Mouse (Mus musculus) liver, adult 2 months (tissue): ENCODE results near the gene Ncoa6. TPM values are rescaled to one million over a fixed set of nuclear protein-coding genes. Genes with fewer than 3 reads are reported as not detected.

Experiments used
- DNase-seq: peaks from one replicate; pipeline ENCODE4 v3.0.0-alpha.2; 2011; ENCODE audit warnings: low read depth, low spot score; ENCODE audit errors: extremely low read depth
- H3K27ac ChIP-seq: fragments of 200-500 bp; replicated peaks from 2 replicates; pipeline ENCODE4 v1.5.1; 2012; ENCODE audit warnings: low read depth, mild to moderate bottlenecking, control low read depth, inconsistent platforms, low read length; ENCODE audit not compliant: insufficient read depth
- H3K27me3 ChIP-seq: fragments of 200-500 bp; 2 replicates; pipeline ENCODE4 v1.6.1; 2012; ENCODE audit warnings: mild to moderate bottlenecking, moderate library complexity, low read length, inconsistent platforms; ENCODE audit not compliant: control insufficient read depth, insufficient read depth
- H3K36me3 ChIP-seq: fragments of 200-500 bp; 2 replicates; pipeline ENCODE4 v1.6.1; 2012; ENCODE audit warnings: low read length, inconsistent platforms; ENCODE audit not compliant: control insufficient read depth, insufficient read depth
- H3K4me1 ChIP-seq: fragments of 200-500 bp; 2 replicates; pipeline ENCODE4 v1.6.1; 2011; ENCODE audit warnings: low read length; ENCODE audit not compliant: control insufficient read depth, insufficient read depth
- H3K4me3 ChIP-seq: fragments of 200-500 bp; 2 replicates; pipeline ENCODE4 v1.5.1; 2011; ENCODE audit warnings: low read depth, mild to moderate bottlenecking, control low read depth, low read length, moderate library complexity; ENCODE audit not compliant: insufficient read depth
- H3K79me2 ChIP-seq: fragments of 200-500 bp; 2 replicates; pipeline ENCODE4 v1.6.1; 2012; ENCODE audit warnings: inconsistent platforms, mild to moderate bottlenecking, low read length, moderate library complexity; ENCODE audit not compliant: control insufficient read depth, insufficient read depth
- H3K9ac ChIP-seq: fragments of 200-500 bp; 2 replicates; pipeline ENCODE4 v1.6.1; 2012; ENCODE audit warnings: low read depth, mild to moderate bottlenecking, control low read depth, inconsistent platforms, low read length
- CTCF ChIP-seq: fragments of 200-500 bp; IDR thresholded peaks from 2 replicates; pipeline ENCODE4 v1.5.1; 2011; ENCODE audit warnings: low read depth, low read length, control low read depth
- POLR2A ChIP-seq: fragments of 200-500 bp; IDR thresholded peaks from 2 replicates; pipeline ENCODE4 v1.6.1; 2011; ENCODE audit warnings: low read length, control low read depth; ENCODE audit not compliant: insufficient read depth; ENCODE audit errors: extremely low read depth
- WGBS: fragments of 180-500 bp; shearing (Covaris S2); methylation state at CpG from one replicate; pipeline ENCODE4 v1.1.7; 2018; 5-methylcytosine and 5-hydroxymethylcytosine counted together
- polyA plus RNA-seq: library from polyadenylated mRNA; depleted of rRNA; stranded (reverse); fragments of >200 nt; gene quantifications from 2 replicates; pipeline ENCODE4 v1.2.3, GENCODE M21; 2012
- total RNA-seq: library from RNA; depleted of rRNA; stranded (reverse); fragments of >200 nt; gene quantifications from 2 replicates; pipeline ENCODE4 v1.2.3, GENCODE M21; 2014

The Ncoa6 gene
- total and polyA plus RNA-seq, 2 experiments, result 6.4 to 18.3 TPM

DNA sequence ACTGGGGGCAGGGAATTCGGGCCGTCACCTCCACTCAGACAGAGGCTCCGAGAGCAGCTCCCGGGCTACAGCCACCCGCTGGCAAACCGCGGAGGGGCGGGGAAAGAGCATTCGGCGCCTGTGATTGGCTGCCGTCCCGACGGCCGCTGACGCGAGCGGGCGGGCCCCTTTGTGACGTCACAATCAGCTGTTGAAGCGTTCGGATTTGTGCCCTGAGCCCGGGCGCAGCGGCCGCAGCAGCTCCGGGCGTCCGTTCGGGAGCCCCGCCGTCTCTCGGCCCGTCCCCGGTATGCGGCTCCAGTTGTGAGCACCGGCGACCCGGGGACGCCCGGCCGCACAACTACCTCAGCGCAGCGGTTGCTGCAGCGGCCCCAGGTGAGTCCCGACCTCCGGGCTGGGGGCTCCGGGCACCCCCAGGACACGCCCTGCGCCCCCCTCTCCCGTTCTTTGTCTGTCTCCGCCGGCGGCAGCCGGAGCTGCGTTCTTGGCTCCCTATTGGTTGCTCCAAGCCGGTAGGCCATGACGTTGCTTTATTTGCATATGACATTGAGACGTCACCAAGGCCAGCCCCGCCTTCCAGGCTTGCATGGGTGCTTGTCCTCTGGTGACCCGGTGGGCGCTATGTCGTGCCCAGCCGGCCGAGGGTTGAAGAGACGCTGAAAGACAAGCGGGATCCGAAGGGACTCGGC is 91.9 kb downstream of the Ncoa6 start:
- peaks cover 21% of the 10 kb centered on the region for H3K36me3 ChIP-seq
- under 1% methylated on average over 68 of the region's 68 CpGs for WGBS
- H3K4me3 ChIP-seq, result peak overlapping the region; percentile 78
- H3K27me3 ChIP-seq, result no peaks in the 10 kb centered on the region
- DNase-seq, result peak; percentile 94
- H3K9ac ChIP-seq, result peak overlapping the region; percentile 96
- peaks cover 16% of the 10 kb centered on the region; the same call in 1 of the 2 replicates for H3K79me2 ChIP-seq
- peaks cover 33% of the 10 kb centered on the region for H3K4me1 ChIP-seq
- TF ChIP-seq POLR2A, result peak; percentile 69
- TF ChIP-seq CTCF, result no peak
- H3K27ac ChIP-seq, result peak overlapping the region; percentile 99

GRCm38 (mm10) chr2:155381060-155381437 is 92.6 kb downstream of the Ncoa6 start:
- WGBS, result 5% methylated on average over 11 of the region's 11 CpGs

DNA sequence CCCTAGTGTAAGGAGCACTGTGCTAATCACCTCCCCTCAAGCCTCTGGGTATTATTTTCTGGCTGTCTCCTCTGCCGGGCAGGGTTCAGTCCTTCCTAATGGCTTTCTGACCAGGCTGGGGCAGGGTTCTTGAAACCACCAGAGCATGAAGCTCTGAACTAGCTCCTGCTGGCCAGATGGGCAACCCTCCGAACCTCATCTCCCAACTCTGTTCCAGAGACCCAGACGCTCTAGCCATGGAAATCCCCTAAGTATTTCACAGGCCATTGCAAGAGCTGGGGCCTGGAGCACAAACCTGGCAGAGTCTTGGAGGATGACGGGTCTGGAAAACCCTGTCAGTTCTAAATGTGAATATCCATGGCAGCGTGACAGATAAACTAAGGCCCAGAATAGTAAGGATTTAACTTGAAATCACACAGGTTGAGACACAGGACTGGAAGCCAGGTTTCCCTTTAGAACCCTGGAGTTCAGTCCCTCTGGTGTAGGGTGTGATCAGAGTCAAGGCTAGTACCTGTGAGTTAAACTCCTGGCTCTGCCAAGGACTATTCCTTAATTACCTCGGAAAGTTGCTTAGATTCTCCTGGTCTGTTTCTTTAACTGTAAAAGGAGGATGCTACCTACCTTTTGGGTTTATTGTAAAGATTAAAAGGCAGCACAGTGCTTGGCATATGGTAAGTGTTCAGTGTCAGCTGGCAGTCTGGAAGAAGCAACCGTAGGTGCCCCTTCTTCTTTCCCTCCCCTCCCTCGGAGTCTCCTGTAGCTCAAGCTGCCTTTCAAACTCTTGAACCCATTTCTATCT is 93.2 kb downstream of the Ncoa6 start, which contains the start of gene Trp53inp2:
Gene Trp53inp2, plus strand, starts transcription at position 799 of the 799 bp plus-strand sequence.
- Histone ChIP-seq H3K79me2 (peaks cover 16% of the 10 kb centered on the region; the same call in 1 of the 2 replicates), H3K9ac (peak within 1 kb of the TSS; percentile 96), H3K27ac (peak within 1 kb of the TSS; percentile 99), H3K27me3 (no peaks in the 10 kb centered on the region), H3K4me3 (peak within 1 kb of the TSS; percentile 78), H3K36me3 (peaks cover 14% of the 10 kb centered on the region), H3K4me1 (peaks cover 28% of the 10 kb centered on the region)
- 32% methylated on average over 8 of the region's 8 CpGs for WGBS
- DNase-seq, result peak; percentile 65
- TF ChIP-seq POLR2A, result no peak
- no peak for TF ChIP-seq CTCF

More at GRCm38 (mm10) chr2:155381060-155381437, 92.6 kb downstream of the Ncoa6 start:
- peak; percentile 87 for DNase-seq
- no peak for TF ChIP-seq POLR2A
- no peak for TF ChIP-seq CTCF
- Histone ChIP-seq H3K4me1 (peaks cover 33% of the 10 kb centered on the region), H3K9ac (peak overlapping the region; percentile 87), H3K4me3 (peak overlapping the region; percentile 51), H3K79me2 (peaks cover 16% of the 10 kb centered on the region; the same call in 1 of the 2 replicates), H3K27ac (peak overlapping the region; percentile 99), H3K27me3 (no peaks in the 10 kb centered on the region), H3K36me3 (peaks cover 19% of the 10 kb centered on the region)

- Histone ChIP-seq H3K9ac (no peak overlapping the region), H3K27me3 (no peaks in the 10 kb centered on the region), H3K4me3 (no peak overlapping the region), H3K27ac (no peak overlapping the region; the same call in 1 of the 2 replicates), H3K79me2 (no peaks in the 10 kb centered on the region), H3K4me1 (peaks cover 37% of the 10 kb centered on the region), H3K36me3 (no peaks in the 10 kb centered on the region)
- TF ChIP-seq POLR2A (no peak), CTCF (no peak)
- 86% methylated on average over 10 of the region's 10 CpGs for WGBS
- DNase-seq, result no peak
Measured at GRCm38 (mm10) chr2:155376191-155376590, 97.5 kb downstream of the Ncoa6 start.

GRCm38 (mm10) chr2:155374521-155374920 is 99.2 kb downstream of the Ncoa6 start:
- Histone ChIP-seq H3K27me3 (no peaks in the 10 kb centered on the region), H3K79me2 (no peaks in the 10 kb centered on the region), H3K4me3 (no peak overlapping the region), H3K36me3 (no peaks in the 10 kb centered on the region), H3K4me1 (peaks cover 27% of the 10 kb centered on the region), H3K27ac (peak overlapping the region; percentile 98), H3K9ac (peak overlapping the region; percentile 73)
- DNase-seq, result peak; percentile 92
- TF ChIP-seq CTCF, result no peak
- TF ChIP-seq POLR2A, result no peak
